Mouse (Mus musculus) limb, embryonic 12.5 days (tissue): ENCODE data around the gene Ptms. TPM values are rescaled to one million over a fixed set of nuclear protein-coding genes. Genes with fewer than 3 reads are reported as not detected.
"Not testable (repeated sequence)": the region's sequence is repeated elsewhere in the genome, so short reads cannot be mapped to it uniquely, and the experiment has no call there.

ENCODE experiments used
- ATAC-seq: fragments of 200-750 bp; cut with Nextera tagmentation; 2 replicates; pipeline ENCODE4 v1.8.0; 2017; ENCODE audit warnings: low read depth, moderate TSS enrichment; ENCODE audit not compliant: insufficient number of reproducible peaks, insufficient read depth, low FRiP score, low TSS enrichment
- H3K27ac ChIP-seq: fragments of 300-500 bp; sonication (generic); 2 replicates; pipeline ENCODE4 v1.5.1; 2016; ENCODE audit warnings: mild to moderate bottlenecking, moderate library complexity
- H3K27me3 ChIP-seq: fragments of 300-500 bp; sonication (generic); 2 replicates; pipeline ENCODE4 v1.6.1; 2016; ENCODE audit warnings: mild to moderate bottlenecking, moderate library complexity
- H3K36me3 ChIP-seq: fragments of 300-500 bp; sonication (generic); 2 replicates; pipeline ENCODE4 v1.6.1; 2016; ENCODE audit warnings: mild to moderate bottlenecking, moderate library complexity
- H3K4me1 ChIP-seq: fragments of 300-500 bp; sonication (generic); replicated peaks from 2 replicates; pipeline ENCODE4 v1.6.1; 2016
- H3K4me2 ChIP-seq: fragments of 300-500 bp; sonication (generic); 2 replicates; pipeline ENCODE4 v1.6.1; 2016; ENCODE audit warnings: mild to moderate bottlenecking, moderate library complexity
- H3K4me3 ChIP-seq: fragments of 300-500 bp; sonication (generic); replicated peaks from 2 replicates; pipeline ENCODE4 v1.5.1; 2016; ENCODE audit warnings: mild to moderate bottlenecking
- H3K9ac ChIP-seq: fragments of 300-500 bp; sonication (generic); replicated peaks from 2 replicates; pipeline ENCODE4 v1.6.1; 2016; ENCODE audit warnings: mild to moderate bottlenecking, moderate library complexity
- H3K9me3 ChIP-seq: fragments of 300-500 bp; sonication (generic); 2 replicates; pipeline ENCODE4 v1.6.1; 2016; ENCODE audit warnings: mild to moderate bottlenecking, moderate library complexity
- WGBS: fragments of 180-500 bp; shearing (Covaris S2); methylation state at CpG from one replicate; pipeline ENCODE4 v1.1.7; 2016; 5-methylcytosine and 5-hydroxymethylcytosine counted together
- polyA plus RNA-seq: library from polyadenylated mRNA; unstranded; fragments of >200 nt; fragmentation: Nextera tagmentation; extraction: Ambion mirVana; gene quantifications from 2 replicates; pipeline ENCODE4 v1.2.1, GENCODE M21; 2016

The Ptms gene
- polyA plus RNA-seq, 1 experiment from 2014 or later: 325 TPM

DNA sequence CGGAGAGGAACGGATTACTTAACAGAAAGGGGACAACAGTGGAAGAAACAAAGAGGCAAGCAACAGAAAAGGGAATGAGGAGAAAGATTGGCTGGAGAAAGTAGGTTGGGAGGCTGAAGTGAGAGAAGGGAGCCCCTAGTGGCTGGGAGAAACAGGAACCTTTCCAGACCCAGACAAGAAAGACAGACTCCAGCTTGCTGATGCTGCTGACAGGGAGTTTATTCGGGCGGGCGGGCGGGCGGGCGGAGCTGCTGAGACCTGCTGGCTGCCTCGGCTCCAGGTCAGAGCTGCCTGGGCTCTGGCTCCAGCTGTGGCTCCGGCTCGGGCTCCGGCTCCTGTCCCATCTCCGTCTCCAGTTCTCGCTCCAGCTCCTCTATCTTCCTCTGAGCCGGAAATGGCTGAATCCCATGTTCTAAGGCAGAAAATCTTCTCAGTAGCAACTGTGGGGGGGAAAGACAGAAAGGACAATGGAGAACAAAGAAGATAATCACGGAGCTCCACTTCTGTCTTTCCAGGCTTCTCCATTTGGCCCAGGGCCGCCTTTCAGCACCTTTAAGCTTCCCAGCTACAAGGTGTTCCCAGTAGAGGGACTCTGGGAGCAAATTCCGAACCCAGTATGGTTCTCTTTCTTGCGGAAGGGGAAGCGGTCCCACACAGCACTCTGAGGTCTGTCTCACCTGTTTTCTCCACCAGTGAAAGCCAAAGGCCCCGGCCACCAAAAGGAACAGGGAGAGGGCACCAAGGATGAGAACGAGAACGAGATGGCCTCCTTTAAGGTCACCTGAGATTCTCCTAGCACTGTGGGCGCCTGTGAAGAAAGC lies 15.5 kb downstream of the Ptms start:
- peak; percentile 65 for ATAC-seq
- peak overlapping the region; percentile 80 for H3K9ac ChIP-seq
- no peaks in the 10 kb centered on the region for H3K9me3 ChIP-seq
- WGBS: 7% methylated on average over 22 of the region's 24 CpGs
- H3K4me2 ChIP-seq: peak overlapping the region; percentile 69
- H3K27me3 ChIP-seq: peaks cover 11% of the 10 kb centered on the region
- peaks cover 12% of the 10 kb centered on the region for H3K4me1 ChIP-seq
- peak overlapping the region; percentile 48 for H3K4me3 ChIP-seq
- H3K27ac ChIP-seq: peak overlapping the region; percentile 99
- no peaks in the 10 kb centered on the region for H3K36me3 ChIP-seq

DNA sequence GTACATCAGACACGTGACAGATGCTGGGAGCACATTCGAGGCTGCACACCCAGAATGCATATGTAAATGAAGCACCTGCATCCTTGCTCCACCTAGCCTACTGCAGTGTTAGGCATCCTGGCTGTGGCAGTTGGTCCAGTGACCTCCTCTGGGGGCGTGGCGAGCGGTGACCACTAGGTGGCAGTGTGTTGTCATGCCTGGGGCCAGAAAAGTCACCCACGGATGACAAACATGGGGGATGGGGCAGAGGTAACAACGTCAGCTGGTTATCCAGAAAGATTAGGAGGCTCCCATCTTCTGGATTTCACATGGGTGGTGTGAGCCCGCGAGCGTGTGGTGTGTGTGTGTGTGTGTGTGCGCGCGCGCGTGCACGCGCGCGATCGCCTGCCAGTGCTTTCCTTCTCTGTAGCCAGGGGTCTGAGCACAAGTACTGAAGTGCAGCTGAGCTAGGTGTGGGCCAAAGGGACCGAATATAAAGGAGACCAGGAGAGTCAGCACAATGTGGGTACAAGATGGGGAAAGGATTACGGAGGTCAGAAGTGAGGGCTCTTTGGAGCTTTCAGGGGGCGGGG lies 16.2 kb downstream of the Ptms start:
- H3K36me3 ChIP-seq: no peaks in the 10 kb centered on the region
- H3K27me3 ChIP-seq: peaks cover 7% of the 10 kb centered on the region; the same call in 1 of the 2 replicates
- peak overlapping the region; percentile 48 for H3K4me3 ChIP-seq
- 0% methylated on average over 23 of the region's 23 CpGs for WGBS
- H3K9me3 ChIP-seq: no peaks in the 10 kb centered on the region
- peak; percentile 85 for ATAC-seq
- H3K27ac ChIP-seq: peak overlapping the region; percentile 99
- peaks cover 12% of the 10 kb centered on the region for H3K4me1 ChIP-seq
- peak overlapping the region; percentile 69 for H3K4me2 ChIP-seq
- H3K9ac ChIP-seq: peak overlapping the region; percentile 80

DNA sequence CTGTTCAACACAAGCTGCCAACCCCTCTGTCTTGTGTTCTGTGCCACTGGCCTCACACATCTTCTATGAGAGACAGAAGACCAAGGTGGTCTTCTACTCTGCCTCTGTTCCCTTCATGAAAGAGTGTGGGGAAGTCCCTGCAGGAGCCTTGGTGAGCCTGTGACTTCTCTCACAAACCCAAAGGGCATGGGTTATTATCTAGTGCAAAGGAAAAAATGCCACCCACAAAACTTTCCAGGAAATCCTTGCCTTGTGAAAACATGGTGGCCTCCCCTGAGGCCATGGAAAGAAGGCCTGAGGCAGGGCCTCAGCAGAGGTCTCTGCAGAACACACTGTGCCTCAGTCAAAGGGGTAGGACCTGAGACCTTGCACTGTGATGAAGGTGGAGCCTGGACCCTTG lies 18.1 kb downstream of the Ptms start:
- H3K27me3 ChIP-seq: no peaks in the 10 kb centered on the region
- ATAC-seq: no peak
- H3K4me3 ChIP-seq: no peak overlapping the region
- H3K27ac ChIP-seq: no peak overlapping the region
- peaks cover 12% of the 10 kb centered on the region for H3K4me1 ChIP-seq
- no peaks in the 10 kb centered on the region for H3K36me3 ChIP-seq
- no peaks in the 10 kb centered on the region for H3K9me3 ChIP-seq
- H3K9ac ChIP-seq: no peak overlapping the region
- no peak overlapping the region for H3K4me2 ChIP-seq

DNA sequence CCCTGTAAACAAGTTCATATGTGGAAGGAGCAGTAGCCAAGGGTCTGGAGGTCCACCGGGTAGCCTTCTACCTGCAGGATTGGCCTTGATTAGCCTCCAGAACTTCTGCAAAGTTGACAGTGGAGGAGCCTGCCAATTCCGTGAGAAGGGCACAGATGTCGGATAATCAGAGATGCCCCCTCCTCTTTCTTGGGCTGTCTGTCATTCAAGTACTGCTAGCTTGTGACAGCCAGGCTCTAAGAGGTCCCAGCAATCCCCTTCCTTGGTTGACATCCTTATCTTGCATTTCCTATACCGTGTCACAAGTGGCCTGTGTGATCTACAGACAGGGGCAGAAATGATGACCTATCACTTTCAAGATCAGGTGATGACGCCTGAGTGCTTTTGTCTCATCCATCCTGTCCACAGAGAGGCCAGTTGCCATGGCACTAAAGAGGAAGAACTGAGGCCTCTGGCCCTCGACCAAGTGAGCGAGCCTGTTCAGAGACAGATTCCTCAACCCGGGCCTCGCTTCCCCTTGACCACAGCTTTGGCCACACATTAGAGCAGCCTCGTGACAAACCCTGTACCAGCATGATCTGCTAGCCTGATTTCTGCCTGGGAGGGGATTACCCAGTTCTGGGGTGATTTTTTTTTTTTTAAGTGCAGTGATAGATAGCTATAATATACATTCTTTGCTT lies 19.0 kb downstream of the Ptms start:
- Histone ChIP-seq H3K4me3 (no peak overlapping the region), H3K9me3 (no peaks in the 10 kb centered on the region), H3K9ac (no peak overlapping the region), H3K4me1 (peaks cover 12% of the 10 kb centered on the region), H3K27me3 (no peaks in the 10 kb centered on the region), H3K36me3 (no peaks in the 10 kb centered on the region), H3K4me2 (no peak overlapping the region), H3K27ac (no peak overlapping the region)
- WGBS: 59% methylated on average over 10 of the region's 10 CpGs
- no peak for ATAC-seq

DNA sequence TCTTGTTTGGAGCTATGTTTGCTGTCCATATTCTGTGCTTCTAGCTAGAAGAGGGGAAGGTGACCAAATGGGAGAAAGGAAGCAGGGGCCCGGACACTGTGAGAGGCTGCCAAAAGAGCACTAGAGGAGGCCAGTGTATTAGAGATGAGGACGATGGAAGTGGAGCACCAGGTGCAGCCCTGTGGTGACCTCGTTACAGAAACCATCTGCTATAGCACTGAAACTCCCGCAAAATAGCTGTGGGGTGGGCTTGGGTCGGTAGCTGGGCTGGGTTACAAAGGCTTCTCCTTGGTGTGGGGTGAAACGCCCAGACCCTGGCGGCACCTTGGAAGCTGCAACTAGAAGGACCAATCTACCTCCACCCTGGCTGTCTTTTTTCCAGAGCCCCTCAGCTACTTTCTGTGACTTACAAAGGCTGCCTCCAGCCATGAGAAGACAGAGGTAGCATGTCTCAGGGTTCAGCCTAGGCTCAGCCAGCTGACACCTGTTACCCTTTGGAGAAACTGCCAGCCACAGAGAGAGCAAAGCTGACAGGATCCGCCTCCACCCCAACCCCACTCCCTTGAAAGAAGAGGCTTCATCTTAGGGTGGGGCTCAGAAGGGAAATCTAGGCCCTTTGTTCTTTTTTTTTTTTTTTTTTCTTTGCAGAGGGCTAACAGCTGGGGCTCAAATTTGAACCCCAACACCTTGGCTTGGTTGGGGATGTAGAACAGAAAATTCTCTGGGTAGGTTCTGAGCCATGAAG lies 19.7 kb downstream of the Ptms start:
- no peaks in the 10 kb centered on the region for H3K9me3 ChIP-seq

DNA sequence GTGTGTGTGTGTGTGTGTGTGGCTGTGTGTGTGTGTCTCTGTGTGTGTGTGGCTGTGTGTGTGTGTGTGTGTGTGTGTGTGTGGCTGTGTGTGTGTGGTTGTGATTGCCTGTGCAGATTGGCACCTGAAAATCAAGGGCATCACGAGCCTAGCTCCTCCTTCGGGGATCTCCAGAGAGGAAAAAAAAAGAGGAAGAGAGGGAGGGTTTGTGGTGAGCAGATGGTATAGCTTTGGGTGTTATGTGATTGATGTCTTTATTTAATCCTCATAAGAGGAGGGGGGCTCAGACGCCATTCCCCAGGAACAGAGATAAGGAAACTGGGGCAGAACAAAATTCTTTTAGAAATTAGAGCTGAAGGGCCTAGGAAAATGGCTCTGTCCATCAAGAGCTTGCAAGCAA lies 21.5 kb downstream of the Ptms start:
- H3K36me3 ChIP-seq: no peaks in the 10 kb centered on the region
- WGBS: 46% methylated on average over 3 of the region's 3 CpGs
- no peak overlapping the region for H3K4me3 ChIP-seq
- H3K27me3 ChIP-seq: no peaks in the 10 kb centered on the region
- H3K27ac ChIP-seq: no peak overlapping the region
- H3K4me2 ChIP-seq: no peak overlapping the region
- H3K4me1 ChIP-seq: no peaks in the 10 kb centered on the region; the same call in 1 of the 2 replicates
- ATAC-seq: no peak
- no peak overlapping the region for H3K9ac ChIP-seq
- no peaks in the 10 kb centered on the region for H3K9me3 ChIP-seq

More for the DNA sequence above, 19.7 kb downstream of the Ptms start:
- WGBS: 45% methylated on average over 8 of the region's 8 CpGs
- Histone ChIP-seq H3K9ac (no peak overlapping the region), H3K4me1 (peaks cover 9% of the 10 kb centered on the region), H3K4me2 (no peak overlapping the region), H3K36me3 (no peaks in the 10 kb centered on the region), H3K27me3 (no peaks in the 10 kb centered on the region), H3K27ac (no peak overlapping the region), H3K4me3 (no peak overlapping the region)
- ATAC-seq: no peak

DNA sequence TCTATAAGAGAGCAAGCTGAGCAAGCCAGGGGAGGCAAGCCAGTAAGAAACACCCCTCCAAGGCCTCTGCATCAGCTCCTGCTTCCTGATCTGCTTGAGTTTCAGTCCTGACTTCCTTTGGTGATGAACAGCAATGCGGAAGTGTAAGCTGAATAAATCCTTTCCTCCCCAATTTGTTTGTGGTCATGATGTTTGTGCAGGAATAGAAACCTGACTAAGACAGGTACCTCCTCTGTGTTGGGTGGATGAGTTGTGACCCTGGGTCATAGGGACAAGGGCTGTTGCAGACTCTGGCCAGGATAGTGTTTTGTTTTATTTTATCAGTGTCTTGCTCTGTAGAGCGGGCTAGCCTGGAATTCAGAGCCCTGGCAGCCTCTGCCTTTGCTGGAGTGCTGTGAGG lies 25.8 kb downstream of the Ptms start:
- H3K9ac ChIP-seq, ATAC-seq, H3K4me3 ChIP-seq, H3K9me3 ChIP-seq, H3K27me3 ChIP-seq, H3K27ac ChIP-seq, H3K4me2 ChIP-seq, H3K36me3 ChIP-seq, H3K4me1 ChIP-seq: not testable (repeated sequence)
- 91% methylated on average over 2 of the region's 2 CpGs for WGBS

DNA sequence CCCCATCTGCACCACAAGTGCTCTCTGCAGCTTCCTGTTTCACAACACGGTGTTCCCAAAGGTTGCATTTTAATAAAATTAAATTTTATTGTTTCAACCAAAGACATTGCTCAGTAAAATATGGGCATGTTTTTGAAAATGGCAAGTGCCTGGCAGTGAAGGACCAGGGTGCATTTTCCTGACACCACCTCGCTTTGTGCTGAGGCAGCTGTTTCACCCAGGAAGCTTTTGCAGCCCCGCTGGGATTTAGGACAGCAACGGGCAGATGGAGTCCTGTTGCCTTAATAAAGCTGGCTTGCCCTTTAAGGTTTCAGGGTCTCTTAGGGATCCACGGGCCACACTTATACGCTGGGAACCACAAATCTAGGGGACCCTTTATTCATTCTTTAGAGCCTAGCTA lies 28.9 kb downstream of the Ptms start:
- no peak overlapping the region for H3K9ac ChIP-seq
- no peaks in the 10 kb centered on the region for H3K36me3 ChIP-seq
- H3K27ac ChIP-seq: no peak overlapping the region
- H3K9me3 ChIP-seq: no peaks in the 10 kb centered on the region
- H3K4me3 ChIP-seq: no peak overlapping the region
- H3K4me1 ChIP-seq: no peaks in the 10 kb centered on the region
- no peak overlapping the region for H3K4me2 ChIP-seq
- H3K27me3 ChIP-seq: no peaks in the 10 kb centered on the region
- WGBS: 60% methylated on average over 6 of the region's 6 CpGs
- ATAC-seq: no peak

DNA sequence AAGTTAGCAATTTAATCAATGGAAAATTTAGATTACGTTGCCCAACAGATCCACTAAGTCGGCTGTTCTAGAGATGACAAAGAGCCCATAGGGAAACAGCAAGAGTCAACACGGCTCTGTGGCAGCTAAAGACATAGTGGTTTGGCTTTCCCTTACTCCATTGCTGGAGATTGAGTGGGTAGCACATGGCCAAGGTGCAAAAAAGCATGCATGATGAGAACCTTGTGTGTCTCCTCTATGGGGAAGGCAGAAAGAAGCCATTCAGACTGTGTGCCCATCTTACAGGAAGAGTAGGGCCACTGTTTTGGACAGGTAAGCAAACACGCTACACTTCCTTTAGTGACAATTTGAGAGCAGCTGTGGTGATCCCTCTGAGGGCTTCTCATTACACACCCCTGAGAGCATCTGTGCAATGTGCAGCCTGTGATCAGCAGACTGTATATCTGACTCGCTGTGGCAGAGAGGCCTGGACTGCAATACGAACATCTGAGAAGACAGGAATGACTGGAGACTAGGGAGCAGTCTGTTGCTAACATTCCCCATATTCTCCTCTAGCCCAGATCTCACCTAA lies 31.3 kb downstream of the Ptms start:
- Histone ChIP-seq H3K27me3 (no peaks in the 10 kb centered on the region), H3K4me3 (no peak overlapping the region), H3K9ac (no peak overlapping the region), H3K9me3 (no peaks in the 10 kb centered on the region), H3K4me2 (no peak overlapping the region), H3K4me1 (peaks cover 6% of the 10 kb centered on the region; the same call in 1 of the 2 replicates), H3K27ac (no peak overlapping the region), H3K36me3 (no peaks in the 10 kb centered on the region)
- 91% methylated on average over 6 of the region's 6 CpGs for WGBS
- ATAC-seq: no peak

DNA sequence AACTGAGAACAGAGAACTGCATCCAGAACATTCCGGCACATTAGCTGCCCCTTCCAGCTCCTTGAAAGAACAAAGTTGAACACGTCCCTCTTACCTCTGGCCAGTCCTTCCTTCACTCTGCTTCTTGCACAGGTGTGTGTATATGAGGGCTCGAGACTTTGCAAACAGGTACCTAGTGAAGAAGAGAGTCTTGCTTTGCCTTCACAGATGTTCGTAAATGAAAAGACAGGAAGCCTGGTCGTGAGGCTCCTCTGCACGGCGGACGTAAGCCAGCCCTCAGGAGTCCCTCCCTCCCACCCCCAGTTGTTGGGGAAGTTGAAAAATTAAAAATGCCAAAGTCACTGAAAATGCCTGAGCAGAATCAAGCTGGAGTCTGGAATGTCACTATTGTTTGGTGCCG lies 31.9 kb downstream of the Ptms start, which contains the start of gene Cd4:
Gene Cd4 (minus strand): TSS at position 236 of the 400 bp plus-strand sequence.
- 89% methylated on average over 9 of the region's 9 CpGs for WGBS
- no peaks in the 10 kb centered on the region for H3K27me3 ChIP-seq
- H3K4me1 ChIP-seq: peaks cover 6% of the 10 kb centered on the region; the same call in 1 of the 2 replicates
- H3K4me3 ChIP-seq: no peak within 1 kb of the TSS
- no peak within 1 kb of the TSS for H3K4me2 ChIP-seq
- ATAC-seq: no peak
- H3K9me3 ChIP-seq: no peaks in the 10 kb centered on the region
- no peak within 1 kb of the TSS for H3K27ac ChIP-seq
- no peak within 1 kb of the TSS for H3K9ac ChIP-seq
- H3K36me3 ChIP-seq: no peaks in the 10 kb centered on the region
